Mouse (Mus musculus) left cerebral cortex, postnatal 10 days (tissue): ENCODE measurements around the gene Ntrk1. TPM values are rescaled to one million over a fixed set of nuclear protein-coding genes. Genes with fewer than 3 reads are reported as not detected.

Experiments
- DNase-seq, 2 experiments: peaks; one replicate each; pipeline ENCODE4 v3.0.0; 2021 to 2022; ENCODE audit warnings: low spot score in 2 of 2, mixed read lengths in 1 of 2; ENCODE audit errors: extremely low spot score in 1 of 2
- intact Hi-C: fragments of 180-260 bp; cut with DNase I; formaldehyde crosslinking; loops from one replicate; pipeline ENCODE4 v1.15.1; 2025
- total RNA-seq, 2 experiments: library from RNA; stranded (reverse); gene quantifications; 2 replicates each; pipeline ENCODE4 v1.2.3; 2021

The Ntrk1 gene
- total RNA-seq, 2 experiments from 2014 or later = 0.34 to 0.62 TPM

- DNase-seq = no peak
- intact Hi-C loops = no loop called here
These were observed 66.3 kb downstream of the Ntrk1 start for GRCm38 (mm10) chr3:87728696-87729095.

Other genes starting within 250 kb of the Ntrk1 start
- 10 to 100 TPM; 45.7 to 49.6 TPM for gene Arhgef11, start 177.6 kb downstream of the Ntrk1 start, total RNA-seq
- under 1 TPM; 0.10 to 0.64 TPM for gene Lrrc71, start 46.5 kb downstream of the Ntrk1 start, total RNA-seq
- under 1 TPM; 0.30 to 0.39 TPM for gene Insrr, start 1.8 kb upstream of the Ntrk1 start, total RNA-seq
- gene Pear1, start 29.1 kb upstream of the Ntrk1 start, total RNA-seq = 1 to 10 TPM; 7.6 TPM
- gene Sh2d2a, start 51.6 kb upstream of the Ntrk1 start, total RNA-seq = not detected
- 10 to 100 TPM; 63.0 to 63.8 TPM for gene Prcc, start 90.4 kb upstream of the Ntrk1 start, total RNA-seq
- gene Hdgf, start 111.2 kb upstream of the Ntrk1 start, total RNA-seq = 100 to 1,000 TPM; 120 to 123 TPM
- gene Mrpl24, start 124.3 kb upstream of the Ntrk1 start, total RNA-seq = 10 to 100 TPM; 45.7 to 50.5 TPM
- gene Isg20l2, start 135.2 kb upstream of the Ntrk1 start, total RNA-seq = 10 to 100 TPM; 17.0 to 17.3 TPM
- 10 to 100 TPM; 16.6 to 18.8 TPM for gene Rrnad1, start 135.6 kb upstream of the Ntrk1 start, total RNA-seq
- 1 to 10 TPM; 4.9 to 5.7 TPM for gene Crabp2, start 153.5 kb upstream of the Ntrk1 start, total RNA-seq
- gene Nes, start 175.9 kb upstream of the Ntrk1 start, total RNA-seq = 10 to 100 TPM in 1 of 2 experiments, 1 to 10 TPM in 1; 9.9 to 11.4 TPM
- gene Bcan, start 205.1 kb upstream of the Ntrk1 start, total RNA-seq = 100 to 1,000 TPM; 262 to 273 TPM
- gene Hapln2, start 232.4 kb upstream of the Ntrk1 start, total RNA-seq = 1 to 10 TPM in 1 of 2 experiments, under 1 TPM in 1; 0.26 to 1.3 TPM
- gene Gpatch4, start 247.9 kb upstream of the Ntrk1 start, total RNA-seq = 10 to 100 TPM; 20.8 to 24.2 TPM